Mouse (Mus musculus) bone marrow macrophage, adult 2 months (primary cell): ENCODE measurements around the gene Srprb. TPM values are rescaled to one million over a fixed set of nuclear protein-coding genes. Genes with fewer than 3 reads are reported as not detected.

Experiments
- H3K27ac ChIP-seq: 2 replicates; pipeline ENCODE4 v1.5.1; 2012; ENCODE audit warnings: low read depth, low read length; ENCODE audit not compliant: insufficient read depth
- H3K4me1 ChIP-seq: 2 replicates; pipeline ENCODE4 v1.6.1; 2012; ENCODE audit warnings: low read length; ENCODE audit not compliant: control insufficient read depth, insufficient read depth
- H3K4me3 ChIP-seq: 2 replicates; pipeline ENCODE4 v1.5.1; 2012; ENCODE audit warnings: mild to moderate bottlenecking, low read length, moderate library complexity; ENCODE audit not compliant: insufficient read depth
- CTCF ChIP-seq: IDR thresholded peaks from 2 replicates; pipeline ENCODE4 v1.5.1; 2012; ENCODE audit warnings: low read depth, mild to moderate bottlenecking, low read length, moderate library complexity
- POLR2A ChIP-seq: IDR thresholded peaks from 2 replicates; pipeline ENCODE4 v1.6.1; 2012; ENCODE audit warnings: mild to moderate bottlenecking, low read depth, low read length, borderline replicate concordance
- polyA plus RNA-seq: library from polyadenylated mRNA; stranded (reverse); fragments of >200 nt; gene quantifications from 2 replicates; pipeline ENCODE4 v1.2.4, GENCODE M21; 2012; ENCODE audit not compliant: missing spikeins, insufficient read depth, insufficient read length

Srprb gene
- 17.7 and 20.8 TPM in 2 replicates for polyA plus RNA-seq

DNA sequence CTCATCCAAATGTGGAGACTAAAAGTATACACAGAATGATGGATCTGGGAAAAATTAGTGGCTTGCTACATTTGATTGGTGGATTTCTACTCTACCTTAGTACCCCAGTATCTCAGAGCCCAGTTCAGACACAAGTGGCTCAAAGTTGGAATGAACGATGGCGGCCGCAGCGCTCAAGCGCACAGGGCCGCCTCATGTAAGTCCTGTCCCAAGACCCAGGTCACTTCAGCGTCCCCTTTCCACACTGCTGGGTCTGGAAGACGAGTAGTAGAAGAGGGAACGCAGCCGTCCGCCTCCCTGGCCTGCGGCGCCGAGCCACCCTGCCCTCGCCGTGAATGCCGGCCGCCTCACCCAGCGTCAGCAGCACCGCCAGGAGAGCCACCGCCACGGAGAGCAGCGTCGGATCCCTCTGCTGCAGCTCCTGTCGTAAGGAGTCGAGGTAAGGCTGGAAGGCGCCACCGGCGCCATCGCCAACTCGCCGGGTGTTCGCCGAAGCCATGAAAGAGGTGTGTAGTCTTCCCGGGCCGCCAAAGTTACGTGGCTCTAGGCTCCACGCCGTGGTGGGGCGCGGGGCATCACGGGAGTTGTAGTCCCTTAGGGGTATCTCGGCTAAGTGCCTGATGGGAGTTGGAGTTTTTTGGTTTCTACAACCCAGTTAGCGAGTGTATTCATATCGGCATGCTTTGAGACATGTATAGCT lies at the start of gene Srprb:
Gene Srprb, minus strand, starts transcription at position 577 of the 700 bp plus-strand sequence.
- H3K4me3 ChIP-seq = peak within 1 kb of the TSS; percentile 93
- peak within 1 kb of the TSS; percentile 15 for H3K27ac ChIP-seq
- TF ChIP-seq CTCF (no peak), POLR2A (no peak)
- H3K4me1 ChIP-seq = no peaks in the 10 kb centered on the region

DNA sequence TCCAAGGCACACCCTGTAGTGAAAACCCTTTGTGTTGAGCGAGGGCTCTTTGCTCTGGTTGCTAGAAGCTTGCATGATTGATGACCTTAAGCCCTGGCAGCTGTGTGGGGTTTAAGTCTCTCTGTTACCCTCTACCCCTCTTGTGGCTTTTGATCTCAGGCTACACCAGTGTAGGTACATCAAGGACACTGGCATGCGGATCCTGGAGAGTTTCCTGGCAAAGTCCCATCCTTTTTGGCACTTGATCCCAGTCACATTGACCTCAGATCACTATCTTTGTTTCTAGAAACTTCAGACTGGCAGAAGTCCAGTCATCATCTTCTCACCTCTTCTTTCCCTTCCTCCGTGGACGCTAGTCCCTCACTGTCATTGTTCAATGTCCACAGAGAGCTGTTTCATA lies 46.7 kb upstream of the Srprb start:
- TF ChIP-seq POLR2A = no peak
- TF ChIP-seq CTCF = no peak
- Histone ChIP-seq H3K4me1 (no peaks in the 10 kb centered on the region), H3K27ac (no peak overlapping the region), H3K4me3 (no peak overlapping the region)

DNA sequence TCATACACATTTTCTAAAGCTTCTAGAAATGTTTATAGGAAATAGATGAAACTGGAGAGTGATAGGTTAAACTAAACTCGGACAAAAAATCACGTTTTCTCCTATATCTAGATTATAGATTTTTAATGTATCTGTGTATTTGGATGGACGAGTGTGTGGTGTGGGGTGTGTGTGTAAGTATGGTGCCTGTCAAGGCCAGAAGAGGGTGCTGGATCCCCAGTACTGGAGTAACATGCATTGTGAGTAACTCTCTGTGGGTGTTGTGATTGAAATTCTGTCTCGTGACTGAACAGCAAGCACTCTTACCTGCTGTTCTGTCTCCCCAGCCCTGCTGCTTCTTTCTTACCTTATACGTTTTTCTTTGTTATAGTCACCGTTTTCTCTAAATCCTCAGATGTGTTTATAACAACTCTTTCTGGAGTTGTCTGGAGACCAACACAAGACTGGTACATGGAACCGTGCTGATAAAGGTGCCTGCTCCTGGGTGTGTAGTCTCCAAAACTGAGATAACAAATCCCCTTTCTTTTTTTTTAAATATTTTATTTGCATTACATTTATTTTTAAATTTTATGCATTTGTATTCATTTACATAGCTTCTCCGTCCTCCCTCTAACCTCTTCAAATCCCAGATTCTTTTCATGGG lies 44.7 kb upstream of the Srprb start:
- peaks cover 5% of the 10 kb centered on the region for H3K4me1 ChIP-seq
- no peak overlapping the region for H3K27ac ChIP-seq
- no peak overlapping the region for H3K4me3 ChIP-seq
- TF ChIP-seq POLR2A = no peak
- TF ChIP-seq CTCF = no peak

DNA sequence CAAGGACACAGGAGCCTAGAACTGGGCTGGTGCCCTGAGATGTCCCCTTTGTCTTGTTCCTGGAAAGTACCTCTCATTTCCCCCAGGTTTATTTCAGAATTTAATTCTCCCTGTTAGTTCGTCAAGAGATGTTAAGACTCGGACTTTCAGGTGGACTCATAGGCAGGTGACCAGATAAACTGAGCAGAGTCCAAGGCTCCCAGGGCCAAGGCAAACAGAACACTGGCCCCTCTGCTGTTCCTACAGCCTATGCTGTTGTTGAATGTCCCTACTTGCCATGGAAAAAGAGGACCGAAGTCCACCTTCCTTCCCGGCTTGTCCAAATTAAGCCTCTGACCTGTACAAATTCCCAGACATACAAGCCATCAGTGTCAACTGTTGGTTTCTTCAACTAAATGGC lies 41.7 kb upstream of the Srprb start:
- no peak overlapping the region for H3K27ac ChIP-seq
- no peak for TF ChIP-seq POLR2A
- TF ChIP-seq CTCF = no peak
- peaks cover 11% of the 10 kb centered on the region for H3K4me1 ChIP-seq
- no peak overlapping the region for H3K4me3 ChIP-seq

DNA sequence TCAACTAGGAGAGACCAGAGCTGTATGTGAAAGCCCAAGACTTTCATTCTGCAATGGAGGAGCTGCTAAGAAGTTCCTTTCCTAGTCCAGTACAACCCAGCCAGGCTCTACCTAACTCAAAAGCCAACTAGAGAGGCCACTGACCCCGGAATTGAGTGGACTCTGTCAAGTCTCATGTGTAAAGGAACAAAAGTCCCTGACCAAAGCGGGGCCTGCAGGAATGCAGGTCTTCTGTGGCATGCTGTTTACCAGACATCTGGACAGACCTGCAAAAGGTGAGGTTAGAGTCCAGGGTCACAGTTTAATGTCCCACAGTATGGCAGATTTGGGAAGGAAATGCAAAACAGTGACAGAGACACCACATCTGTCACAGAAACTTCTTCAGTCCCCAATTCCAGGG lies 39.3 kb upstream of the Srprb start:
- TF ChIP-seq CTCF (no peak), POLR2A (no peak)
- no peak overlapping the region for H3K4me3 ChIP-seq
- H3K27ac ChIP-seq = peak overlapping the region; percentile 60
- peaks cover 11% of the 10 kb centered on the region for H3K4me1 ChIP-seq

DNA sequence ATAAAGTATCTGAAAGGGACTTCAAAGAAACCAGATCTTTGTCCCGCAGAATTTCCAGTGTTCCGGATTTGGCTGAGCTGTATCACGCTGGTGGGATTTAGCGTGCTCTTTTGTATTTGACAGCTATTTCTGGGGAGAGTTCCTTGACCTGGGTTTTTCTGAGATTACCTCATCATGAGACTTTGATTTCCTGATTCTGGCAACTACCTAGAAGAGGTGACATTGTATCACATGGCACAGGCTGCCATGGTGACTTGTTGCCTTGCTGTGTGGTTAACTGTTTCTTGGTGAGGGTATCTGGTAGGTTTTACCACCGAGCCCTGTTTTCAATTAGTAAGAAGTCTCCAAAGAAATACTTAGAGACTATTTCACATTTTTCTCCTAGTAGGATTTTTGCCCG lies 37.5 kb upstream of the Srprb start:
- H3K4me1 ChIP-seq = peaks cover 16% of the 10 kb centered on the region
- H3K27ac ChIP-seq = no peak overlapping the region
- no peak for TF ChIP-seq CTCF
- no peak for TF ChIP-seq POLR2A
- H3K4me3 ChIP-seq = no peak overlapping the region

DNA sequence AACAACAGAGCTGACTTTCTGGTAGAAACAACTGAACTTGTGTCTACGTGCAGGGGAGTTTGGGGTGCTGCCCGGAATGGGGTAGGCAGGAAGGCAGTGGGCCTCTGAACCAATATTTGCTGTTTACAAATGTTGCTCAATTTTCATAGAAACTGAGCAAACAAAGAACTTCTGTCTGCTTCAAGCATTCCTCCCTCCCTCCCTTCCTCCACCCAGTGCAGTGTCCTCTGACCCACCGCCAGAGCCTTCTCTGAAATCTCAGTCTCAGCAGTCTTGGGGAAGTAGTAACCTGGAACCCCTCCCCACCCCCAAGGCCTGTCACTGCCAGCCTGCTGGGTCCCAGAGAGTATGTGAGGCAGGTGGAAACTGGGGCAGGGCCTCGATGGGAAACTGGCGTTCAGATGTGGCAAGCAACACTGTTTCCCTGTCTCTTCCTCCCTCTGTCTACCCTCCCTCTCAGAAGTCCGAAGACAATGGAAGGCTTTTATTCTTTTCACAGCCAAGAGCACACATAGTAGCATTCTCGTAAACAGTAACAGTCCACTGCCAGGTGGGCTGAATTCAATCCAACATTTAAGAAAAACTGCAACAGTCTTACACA lies 32.7 kb upstream of the Srprb start:
- TF ChIP-seq CTCF (no peak), POLR2A (no peak)
- peaks cover 42% of the 10 kb centered on the region for H3K4me1 ChIP-seq
- no peak overlapping the region for H3K4me3 ChIP-seq
- H3K27ac ChIP-seq = peak overlapping the region; percentile 62

DNA sequence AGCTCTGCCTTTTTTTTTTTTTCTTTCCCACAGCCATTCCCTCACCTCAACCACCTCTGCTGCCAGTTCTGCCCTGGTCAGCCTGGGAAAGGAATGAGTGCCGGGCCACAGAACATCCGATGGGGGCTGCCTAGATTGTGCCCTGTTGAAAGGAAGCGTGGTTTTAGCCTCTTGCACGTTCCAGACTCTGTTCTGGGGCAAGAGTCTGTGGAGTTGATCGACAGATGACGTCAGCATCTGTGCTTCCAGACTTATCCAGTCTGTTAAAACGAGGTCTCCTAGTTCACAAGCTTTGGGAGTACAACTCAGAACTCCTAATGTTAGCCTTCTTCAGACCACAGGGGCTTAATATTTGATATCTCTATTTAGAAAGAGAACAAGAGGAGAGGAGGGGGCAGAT lies 32.1 kb upstream of the Srprb start:
- peaks cover 48% of the 10 kb centered on the region for H3K4me1 ChIP-seq
- H3K27ac ChIP-seq = peak overlapping the region; percentile 62
- H3K4me3 ChIP-seq = no peak overlapping the region
- TF ChIP-seq CTCF (no peak), POLR2A (no peak)

DNA sequence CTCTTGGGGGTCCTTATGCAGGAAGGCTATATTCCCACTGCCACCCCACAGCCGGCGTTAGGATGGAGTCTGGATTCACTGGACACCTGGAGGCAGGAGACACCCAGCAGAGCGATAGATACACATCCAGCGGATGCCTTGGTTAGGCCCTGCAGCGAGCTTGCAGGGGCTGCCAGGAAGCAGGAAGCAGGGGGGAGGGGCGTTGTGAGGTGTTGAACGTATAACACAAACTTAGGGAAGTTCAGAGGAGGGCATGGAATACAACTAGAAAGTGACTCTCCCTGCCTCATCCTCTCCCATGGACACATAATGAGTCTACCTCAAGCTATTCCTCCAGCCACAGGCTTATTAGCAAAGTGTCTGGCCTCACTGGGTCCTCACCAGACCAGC lies 31.1 kb upstream of the Srprb start:
- H3K4me1 ChIP-seq = peaks cover 51% of the 10 kb centered on the region
- TF ChIP-seq CTCF (no peak), POLR2A (no peak)
- no peak overlapping the region for H3K4me3 ChIP-seq
- no peak overlapping the region for H3K27ac ChIP-seq

DNA sequence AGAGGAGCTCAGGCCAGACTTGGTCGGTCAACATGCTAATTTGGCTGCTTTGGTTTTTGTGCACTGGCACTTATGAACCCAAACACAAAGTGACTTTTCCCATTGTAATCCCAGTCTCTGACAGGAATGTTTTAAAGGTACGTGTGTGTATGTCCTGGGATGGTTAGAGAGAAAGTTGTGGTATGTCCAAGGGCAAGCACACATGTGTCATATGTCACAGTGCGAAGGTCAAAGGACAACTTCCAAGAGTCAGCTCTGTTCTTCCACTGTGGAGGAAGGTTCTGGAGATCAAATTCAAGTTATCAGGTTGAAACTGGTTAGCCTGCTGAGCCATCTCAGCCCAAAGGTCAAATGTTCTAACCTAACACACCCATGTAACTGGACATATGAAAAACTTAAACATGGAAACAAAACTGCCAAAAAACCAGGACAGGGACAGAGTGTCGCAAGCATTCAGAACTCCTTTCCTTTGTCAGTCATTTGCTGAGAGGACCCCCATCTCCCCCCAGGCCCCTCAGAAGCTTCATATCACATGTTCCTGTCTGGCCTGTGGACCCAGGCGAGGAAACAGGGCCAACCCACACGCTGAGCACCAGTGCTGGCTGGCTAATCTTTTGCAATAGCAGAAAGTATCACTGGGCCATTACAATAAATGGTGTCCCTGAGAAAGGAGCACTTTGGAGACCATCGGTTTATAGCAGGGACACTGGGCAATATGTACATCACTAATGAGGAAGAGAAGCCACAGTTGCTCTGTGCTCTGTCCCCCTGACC lies 30.5 kb upstream of the Srprb start:
- Histone ChIP-seq H3K27ac (no peak overlapping the region), H3K4me3 (no peak overlapping the region), H3K4me1 (peaks cover 51% of the 10 kb centered on the region)
- TF ChIP-seq CTCF (no peak), POLR2A (no peak)
